Mouse (Mus musculus) cerebellum, adult 18-20 months (tissue): ENCODE results near the gene Acap1.

Experiments used
- DNase-seq, 2 experiments: peaks; one replicate each; pipeline ENCODE4 v3.0.0; 2021

The Acap1 gene

DNA sequence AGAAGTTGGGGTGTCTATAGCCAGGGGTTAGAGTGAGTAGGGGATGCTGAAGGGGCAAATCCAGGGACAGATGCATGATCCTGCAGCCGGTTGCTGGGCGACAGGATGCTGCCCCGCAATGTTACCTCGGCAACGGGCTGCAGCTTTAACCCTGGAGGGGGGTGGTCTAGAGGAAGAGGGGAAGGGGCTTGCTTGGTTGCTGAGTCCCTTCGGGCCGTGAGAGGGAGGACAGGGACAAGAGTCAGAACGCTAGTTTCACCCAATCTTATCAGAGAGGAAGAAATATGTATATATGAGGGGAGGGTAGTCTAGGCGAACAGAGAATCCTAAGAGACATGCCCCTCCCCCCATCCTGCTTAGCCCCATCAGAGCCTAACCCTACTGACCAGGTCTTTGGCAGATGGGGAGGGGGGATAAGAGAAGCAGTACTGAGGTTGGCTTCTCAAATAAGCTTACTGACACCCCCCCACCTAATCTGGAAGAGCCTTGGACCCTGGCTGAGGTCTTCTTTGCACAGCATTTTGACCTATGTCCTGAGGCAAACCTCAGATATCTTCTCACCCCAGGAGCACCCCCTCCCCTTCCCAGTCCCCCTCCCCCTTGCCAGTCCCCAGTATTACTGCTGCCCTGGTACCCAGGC is 59.9 kb downstream of the Acap1 start:
- DNase-seq, result no peak

DNA sequence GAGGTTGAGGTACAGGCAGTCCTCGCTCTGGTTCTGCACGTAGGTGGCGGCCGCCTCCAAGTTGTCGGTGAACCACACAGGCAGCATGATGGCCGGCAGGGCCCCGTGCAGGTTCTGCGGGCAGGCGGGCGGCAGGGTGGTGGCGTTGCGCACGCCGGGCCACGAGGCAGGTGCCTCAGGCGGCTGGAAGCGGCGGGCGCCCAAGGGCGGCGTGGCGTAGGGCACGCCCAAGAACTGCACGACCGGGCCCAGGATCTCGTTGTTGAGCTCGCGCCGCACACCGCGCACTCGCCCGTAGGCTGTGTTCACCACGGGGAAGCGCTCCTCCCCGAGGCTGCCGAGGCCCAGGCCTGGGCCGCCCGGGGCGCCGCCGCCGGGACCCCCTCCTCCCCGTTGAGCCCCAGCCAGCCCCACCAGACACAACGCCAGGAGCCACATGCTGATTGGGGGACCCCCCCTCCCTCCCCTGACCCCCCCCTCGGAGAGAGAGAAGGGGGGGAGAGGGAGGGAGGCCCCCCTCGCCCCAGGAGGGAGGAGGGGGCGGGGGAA is 61.3 kb downstream of the Acap1 start:
- peak; percentile 31 to 58 for DNase-seq

DNA sequence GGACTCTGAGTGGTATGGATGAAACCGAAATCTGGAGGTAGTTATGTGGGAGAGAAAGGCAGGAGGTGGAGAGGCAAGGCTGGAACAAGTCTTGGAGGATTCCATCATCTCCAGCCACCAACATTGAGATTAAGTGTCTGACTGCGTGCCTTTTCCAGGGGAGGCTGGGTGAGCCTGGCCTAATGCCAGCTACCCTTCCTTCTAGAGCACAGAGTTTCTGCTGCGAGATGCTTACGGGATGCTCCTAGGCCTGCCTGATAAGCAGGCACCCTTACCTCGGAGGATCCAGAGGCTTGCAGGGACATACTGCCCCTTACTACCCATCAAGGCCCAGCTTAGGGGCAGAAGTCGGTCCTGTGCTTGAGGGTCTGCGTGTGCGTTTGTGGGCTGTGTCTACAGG is 61.8 kb downstream of the Acap1 start:
- DNase-seq, result no peak
